Mouse (Mus musculus) brain, embryonic 14.5 days (tissue): ENCODE measurements around the gene Ppp4r3a. TPM values are rescaled to one million over a fixed set of nuclear protein-coding genes. Genes with fewer than 3 reads are reported as not detected.
"Not testable (repeated sequence)": the region's sequence is repeated elsewhere in the genome, so short reads cannot be mapped to it uniquely, and the experiment has no call there.

Source experiments
- DNase-seq: peaks from one replicate; pipeline ENCODE4 v3.0.0-alpha.2; 2011; ENCODE audit warnings: low read depth
- CTCF ChIP-seq: fragments of 200-500 bp; IDR thresholded peaks from 2 replicates; pipeline ENCODE4 v1.5.1; 2012; ENCODE audit warnings: inconsistent platforms, mild to moderate bottlenecking, moderate library complexity, borderline replicate concordance; ENCODE audit not compliant: insufficient read depth, insufficient read length; ENCODE audit errors: extremely low read depth
- POLR2A ChIP-seq: fragments of 200-500 bp; IDR thresholded peaks from 2 replicates; pipeline ENCODE4 v1.6.1; 2012; ENCODE audit warnings: mild to moderate bottlenecking, inconsistent platforms, borderline replicate concordance; ENCODE audit not compliant: poor library complexity, insufficient read depth, insufficient read length, severe bottlenecking; ENCODE audit errors: extremely low read depth
- polyA plus RNA-seq: library from polyadenylated mRNA; depleted of rRNA; stranded (reverse); fragments of >200 nt; gene quantifications from 2 replicates; pipeline ENCODE4 v1.2.3, GENCODE M21; 2012; rRNA removed

Ppp4r3a gene
- 37.2 and 45.0 TPM in 2 replicates for polyA plus RNA-seq

GRCm38 (mm10) chr12:101083076-101083838 lies at the start of gene Ppp4r3a:
Ppp4r3a (minus strand) TSS chr12:101083702.
- TF ChIP-seq POLR2A (peak; percentile 98), CTCF (no peak)
- peak; percentile 99 for DNase-seq

GRCm38 (mm10) chr12:101123013-101123412 lies 39.5 kb upstream of the Ppp4r3a start:
- peak; percentile 71 for DNase-seq

GRCm38 (mm10) chr12:101122066-101122465 lies 38.6 kb upstream of the Ppp4r3a start:
- DNase-seq = not testable (repeated sequence)

More at GRCm38 (mm10) chr12:101123013-101123412, 39.5 kb upstream of the Ppp4r3a start:
- TF ChIP-seq CTCF = peak; percentile 51
- no peak for TF ChIP-seq POLR2A

GRCm38 (mm10) chr12:101109794-101110585 lies 26.5 kb upstream of the Ppp4r3a start:
- not testable (repeated sequence) for DNase-seq

- TF ChIP-seq CTCF (no peak), POLR2A (no peak)
- DNase-seq = no peak
Observed at GRCm38 (mm10) chr12:101107722-101108121, 24.2 kb upstream of the Ppp4r3a start.

GRCm38 (mm10) chr12:101105571-101105970 lies 22.1 kb upstream of the Ppp4r3a start:
- TF ChIP-seq CTCF (no peak), POLR2A (no peak)
- DNase-seq = no peak

GRCm38 (mm10) chr12:101102648-101103047 lies 19.1 kb upstream of the Ppp4r3a start:
- peak; percentile 16 for DNase-seq

GRCm38 (mm10) chr12:101093678-101094077 lies 10.2 kb upstream of the Ppp4r3a start:
- DNase-seq = not testable (repeated sequence)

More at GRCm38 (mm10) chr12:101102648-101103047, 19.1 kb upstream of the Ppp4r3a start:
- TF ChIP-seq POLR2A (no peak), CTCF (peak; percentile 23; the same call in 1 of the 2 replicates)

- TF ChIP-seq POLR2A (no peak), CTCF (no peak)
- no peak for DNase-seq
Observed at GRCm38 (mm10) chr12:101089955-101090354, 6.5 kb upstream of the Ppp4r3a start.

GRCm38 (mm10) chr12:101087406-101087805 lies 3.9 kb upstream of the Ppp4r3a start:
- TF ChIP-seq CTCF = no peak
- no peak for TF ChIP-seq POLR2A
- DNase-seq = no peak

GRCm38 (mm10) chr12:101084881-101085666 lies 1.6 kb upstream of the Ppp4r3a start:
- TF ChIP-seq POLR2A = no peak
- no peak for TF ChIP-seq CTCF
- DNase-seq = no peak
